Mouse (Mus musculus) midbrain, embryonic 11.5 days (tissue): ENCODE measurements around the gene Kiss1r. TPM values are rescaled to one million over a fixed set of nuclear protein-coding genes. Genes with fewer than 3 reads are reported as not detected.

Experiments used
- ATAC-seq: fragments of 200-750 bp; cut with Nextera tagmentation; 2 replicates; pipeline ENCODE4 v1.8.0; 2017; ENCODE audit warnings: moderate TSS enrichment, moderate library complexity; ENCODE audit not compliant: low FRiP score
- DNase-seq: peaks from one replicate; pipeline ENCODE4 v3.0.0; 2015; ENCODE audit warnings: low spot score; ENCODE audit errors: missing footprints
- H3K27ac ChIP-seq: fragments of 300-500 bp; sonication (generic); 2 replicates; pipeline ENCODE4 v1.5.1; 2014; ENCODE audit warnings: low read depth, low read length
- H3K27me3 ChIP-seq: fragments of 300-500 bp; sonication (generic); 2 replicates; pipeline ENCODE4 v1.6.1; 2014; ENCODE audit warnings: mild to moderate bottlenecking, low read length, moderate library complexity, mixed read lengths; ENCODE audit not compliant: control insufficient read depth, insufficient read depth
- H3K36me3 ChIP-seq: fragments of 300-500 bp; sonication (generic); 2 replicates; pipeline ENCODE4 v1.6.1; 2014; ENCODE audit warnings: mild to moderate bottlenecking, low read length, moderate library complexity, mixed read lengths; ENCODE audit not compliant: control insufficient read depth, insufficient read depth
- H3K4me1 ChIP-seq: fragments of 300-500 bp; sonication (generic); 2 replicates; pipeline ENCODE4 v1.6.1; 2014; ENCODE audit warnings: low read length; ENCODE audit not compliant: control insufficient read depth, insufficient read depth
- H3K4me2 ChIP-seq: fragments of 300-500 bp; sonication (generic); 2 replicates; pipeline ENCODE4 v1.6.1; 2014; ENCODE audit warnings: mild to moderate bottlenecking, moderate library complexity
- H3K4me3 ChIP-seq: fragments of 300-500 bp; sonication (generic); 2 replicates; pipeline ENCODE4 v1.5.1; 2014; ENCODE audit warnings: low read depth, low read length
- H3K9ac ChIP-seq: fragments of 300-500 bp; sonication (generic); 2 replicates; pipeline ENCODE4 v1.6.1; 2014; ENCODE audit warnings: low read length
- H3K9me3 ChIP-seq: fragments of 300-500 bp; sonication (generic); 2 replicates; pipeline ENCODE4 v1.6.1; 2016; ENCODE audit warnings: low read length; ENCODE audit not compliant: control insufficient read depth
- WGBS: fragments of 180-500 bp; shearing (Covaris S2); extraction: QIAGEN DNeasy Blood & Tissue Kit; methylation state at CpG from one replicate; pipeline ENCODE4 v1.1.7; 2014; 5-methylcytosine and 5-hydroxymethylcytosine counted together
- polyA plus RNA-seq: library from polyadenylated mRNA; unstranded; fragments of >200 nt; fragmentation: Nextera tagmentation; extraction: Ambion mirVana; gene quantifications from 2 replicates; pipeline ENCODE4 v1.2.1, GENCODE M21; 2014

The Kiss1r gene
- polyA plus RNA-seq, 1 experiment from 2014 or later: 0.61 TPM

DNA sequence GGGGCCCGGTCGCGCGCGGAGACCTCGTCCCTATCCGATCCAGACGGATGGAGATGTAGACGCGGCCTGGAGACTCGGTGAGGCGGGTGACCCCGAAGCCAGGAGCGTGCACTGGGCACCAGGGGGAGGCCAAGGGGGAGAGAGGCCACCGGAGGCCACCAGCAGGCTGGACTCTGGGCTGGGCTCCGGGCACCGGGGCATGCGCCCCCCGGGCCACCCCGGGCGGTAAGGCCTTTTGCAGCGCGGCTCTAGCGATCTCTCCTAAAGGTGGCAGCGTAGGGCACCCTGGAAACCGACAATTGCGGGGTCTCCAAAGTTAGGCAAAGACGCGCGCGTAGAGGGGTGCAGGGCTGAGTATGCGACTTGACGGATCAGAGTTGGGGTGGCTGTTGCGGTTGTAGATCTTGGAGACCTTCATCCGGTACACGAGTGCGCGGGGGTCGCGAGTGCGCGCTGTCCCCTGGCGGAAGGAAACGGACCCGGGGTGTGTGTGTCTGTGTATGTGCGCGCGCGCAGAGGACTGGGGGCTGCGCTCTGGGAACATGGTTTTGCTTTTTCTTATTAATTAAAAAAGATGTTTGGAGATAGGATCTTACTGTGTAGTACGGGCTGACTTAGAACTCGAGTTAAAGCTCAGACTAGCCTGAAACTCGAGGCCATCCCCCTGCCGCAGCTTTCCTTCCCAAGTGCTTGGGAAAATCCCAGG, 10.7 kb downstream of the Kiss1r start:
- peak overlapping the region; percentile 82 for H3K9ac ChIP-seq
- WGBS: 0% methylated on average over 54 of the region's 54 CpGs
- H3K27me3 ChIP-seq: peaks cover 11% of the 10 kb centered on the region
- peak overlapping the region; percentile 89 for H3K4me3 ChIP-seq
- DNase-seq (peak; percentile 98), ATAC-seq (peak; percentile 49)
- no peaks in the 10 kb centered on the region for H3K36me3 ChIP-seq
- no peaks in the 10 kb centered on the region for H3K9me3 ChIP-seq
- H3K4me2 ChIP-seq: peak overlapping the region; percentile 86
- peak overlapping the region; percentile 27 for H3K27ac ChIP-seq
- peaks cover 22% of the 10 kb centered on the region for H3K4me1 ChIP-seq

GRCm38 (mm10) chr10:79928030-79928694, 11.4 kb downstream of the Kiss1r start:
- Histone ChIP-seq H3K9me3 (no peaks in the 10 kb centered on the region), H3K9ac (peak overlapping the region; percentile 82), H3K4me1 (peaks cover 28% of the 10 kb centered on the region), H3K27ac (peak overlapping the region; percentile 27), H3K4me3 (peak overlapping the region; percentile 89), H3K27me3 (peaks cover 5% of the 10 kb centered on the region), H3K4me2 (peak overlapping the region; percentile 86), H3K36me3 (no peaks in the 10 kb centered on the region)
- WGBS: under 1% methylated on average over 28 of the region's 29 CpGs
- DNase-seq (no peak), ATAC-seq (0 out of 2 replicates have a peak, but pooled peaks have one; percentile 12)

DNA sequence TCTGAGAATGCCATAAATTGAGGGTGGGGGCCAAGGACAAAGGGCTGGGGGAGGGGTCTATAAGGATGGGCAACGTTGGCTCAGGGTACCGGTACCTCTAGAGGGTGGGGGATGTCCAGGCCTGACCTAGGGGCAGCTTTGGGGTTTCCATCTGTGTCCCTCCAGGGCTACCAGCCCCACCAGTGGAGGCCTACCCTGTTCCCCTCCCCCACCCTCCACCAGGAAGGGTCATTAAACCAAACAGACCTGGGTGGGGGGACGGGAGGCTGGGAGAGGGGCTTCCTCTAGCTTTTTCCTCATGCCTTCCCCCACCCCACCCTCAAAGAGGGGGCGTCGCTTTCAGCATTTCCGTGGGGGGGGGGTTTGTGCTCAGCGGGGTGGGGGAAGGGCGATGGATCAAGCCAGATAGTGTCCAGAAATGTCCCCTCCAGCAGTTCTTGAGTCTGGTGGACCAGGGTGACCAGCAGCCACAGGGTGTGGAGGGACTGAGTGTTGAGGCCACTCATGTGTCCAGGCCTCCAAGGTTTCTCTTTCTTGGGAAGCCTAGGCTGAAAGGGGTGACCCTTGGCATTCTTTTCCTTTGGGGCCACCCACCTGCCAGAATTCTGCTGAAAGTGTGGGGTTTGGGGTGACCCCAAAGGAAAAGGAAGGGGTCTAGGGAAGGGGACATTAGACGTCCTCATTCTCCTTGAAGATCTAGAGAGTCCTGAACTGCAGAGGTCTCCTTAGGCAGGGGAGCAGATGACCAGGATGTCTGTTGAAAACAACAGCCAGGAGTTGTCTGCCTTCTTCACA, 12.3 kb downstream of the Kiss1r start:
- DNase-seq (no peak), ATAC-seq (no peak)
- H3K9me3 ChIP-seq: no peaks in the 10 kb centered on the region
- peak overlapping the region; percentile 55 for H3K9ac ChIP-seq
- no peaks in the 10 kb centered on the region for H3K36me3 ChIP-seq
- peaks cover 4% of the 10 kb centered on the region for H3K27me3 ChIP-seq
- H3K4me1 ChIP-seq: peaks cover 36% of the 10 kb centered on the region
- peak overlapping the region; percentile 86 for H3K4me2 ChIP-seq
- 31% methylated on average over 9 of the region's 9 CpGs for WGBS
- H3K4me3 ChIP-seq: peak overlapping the region; percentile 89
- H3K27ac ChIP-seq: peak overlapping the region; percentile 36

GRCm38 (mm10) chr10:79929967-79930825, 13.4 kb downstream of the Kiss1r start:
- WGBS: 87% methylated on average over 18 of the region's 18 CpGs
- no peak overlapping the region for H3K27ac ChIP-seq
- H3K9ac ChIP-seq: no peak overlapping the region
- H3K4me2 ChIP-seq: no peak overlapping the region
- peaks cover 4% of the 10 kb centered on the region for H3K27me3 ChIP-seq
- no peaks in the 10 kb centered on the region for H3K36me3 ChIP-seq
- no peak overlapping the region for H3K4me3 ChIP-seq
- ATAC-seq: no peak
- no peak for DNase-seq
- H3K9me3 ChIP-seq: no peaks in the 10 kb centered on the region
- peaks cover 40% of the 10 kb centered on the region for H3K4me1 ChIP-seq

DNA sequence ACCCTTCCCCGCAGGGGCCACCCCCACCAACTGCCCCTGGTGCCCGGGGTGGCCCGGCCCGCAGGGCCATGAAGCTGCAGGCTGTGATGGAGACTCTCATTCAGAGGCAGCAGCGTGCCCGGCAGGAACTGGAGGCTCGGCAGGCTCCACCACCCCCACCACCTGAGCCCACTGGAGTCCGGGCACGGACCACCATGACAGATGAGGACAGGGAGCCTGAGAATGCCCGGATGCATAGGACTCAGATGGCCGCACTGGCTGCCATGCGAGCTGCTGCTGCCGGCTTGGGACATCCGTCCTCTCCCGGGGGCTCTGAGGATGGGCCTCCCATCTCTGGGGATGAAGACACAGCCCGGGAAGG, 14.0 kb downstream of the Kiss1r start:
- WGBS: 91% methylated on average over 16 of the region's 16 CpGs
- DNase-seq: no peak
- Histone ChIP-seq H3K4me2 (no peak overlapping the region), H3K9ac (no peak overlapping the region), H3K9me3 (no peaks in the 10 kb centered on the region), H3K36me3 (no peaks in the 10 kb centered on the region), H3K27me3 (peaks cover 4% of the 10 kb centered on the region), H3K4me3 (no peak overlapping the region), H3K27ac (no peak overlapping the region), H3K4me1 (peaks cover 40% of the 10 kb centered on the region)
- no peak for ATAC-seq

GRCm38 (mm10) chr10:79931797-79932196, 15.0 kb downstream of the Kiss1r start:
- Histone ChIP-seq H3K4me1 (peaks cover 34% of the 10 kb centered on the region), H3K36me3 (no peaks in the 10 kb centered on the region), H3K27ac (no peak overlapping the region), H3K4me3 (no peak overlapping the region), H3K27me3 (no peaks in the 10 kb centered on the region; the same call in 1 of the 2 replicates), H3K9me3 (no peaks in the 10 kb centered on the region), H3K9ac (no peak overlapping the region), H3K4me2 (no peak overlapping the region)
- ATAC-seq (no peak), DNase-seq (no peak)
- 88% methylated on average over 9 of the region's 9 CpGs for WGBS

- Histone ChIP-seq H3K9me3 (no peaks in the 10 kb centered on the region), H3K4me3 (no peak overlapping the region), H3K4me1 (peaks cover 34% of the 10 kb centered on the region), H3K27me3 (no peaks in the 10 kb centered on the region; the same call in 1 of the 2 replicates), H3K36me3 (no peaks in the 10 kb centered on the region), H3K27ac (no peak overlapping the region; the same call in 1 of the 2 replicates), H3K9ac (0 out of 2 replicates have a peak overlapping the region, but pooled peaks have one; percentile 24), H3K4me2 (no peak overlapping the region)
- no peak for ATAC-seq
- no peak for DNase-seq
- WGBS: 28% methylated on average over 8 of the region's 8 CpGs
Measured at GRCm38 (mm10) chr10:79932736-79933135, 16.0 kb downstream of the Kiss1r start.

GRCm38 (mm10) chr10:79933145-79933679, 16.4 kb downstream of the Kiss1r start:
- H3K36me3 ChIP-seq: no peaks in the 10 kb centered on the region
- peaks cover 36% of the 10 kb centered on the region for H3K4me1 ChIP-seq

More at GRCm38 (mm10) chr10:79933145-79933679, 16.4 kb downstream of the Kiss1r start:
- Histone ChIP-seq H3K27me3 (no peaks in the 10 kb centered on the region; the same call in 1 of the 2 replicates), H3K4me2 (no peak overlapping the region), H3K27ac (no peak overlapping the region; the same call in 1 of the 2 replicates), H3K9ac (0 out of 2 replicates have a peak overlapping the region, but pooled peaks have one; percentile 24), H3K4me3 (no peak overlapping the region), H3K9me3 (no peaks in the 10 kb centered on the region)
- DNase-seq: no peak
- 71% methylated on average over 9 of the region's 9 CpGs for WGBS
- ATAC-seq: no peak
